Mouse (Mus musculus) kidney, postnatal 0 days (tissue): ENCODE measurements around the gene Plod1. TPM values are rescaled to one million over a fixed set of nuclear protein-coding genes. Genes with fewer than 3 reads are reported as not detected.

Experiments used
- ATAC-seq: fragments of 200-750 bp; cut with Nextera tagmentation; replicated peaks from 2 replicates; pipeline ENCODE4 v1.8.0; 2017; ENCODE audit warnings: low read depth, moderate number of reproducible peaks, moderate TSS enrichment, moderate library complexity; ENCODE audit not compliant: low FRiP score
- DNase-seq: peaks from one replicate; pipeline ENCODE4 v3.0.0-alpha.2; 2016; ENCODE audit warnings: low spot score
- H3K27ac ChIP-seq: fragments of 300-500 bp; sonication (generic); 2 replicates; pipeline ENCODE4 v1.5.1; 2014; ENCODE audit warnings: mild to moderate bottlenecking
- H3K27me3 ChIP-seq: fragments of 300-500 bp; sonication (generic); 2 replicates; pipeline ENCODE4 v1.6.1; 2014; ENCODE audit warnings: low read length, mixed read lengths; ENCODE audit not compliant: insufficient read depth
- H3K36me3 ChIP-seq: fragments of 300-500 bp; sonication (generic); 2 replicates; pipeline ENCODE4 v1.6.1; 2014; ENCODE audit warnings: low read length, mixed read lengths; ENCODE audit not compliant: insufficient read depth
- H3K4me1 ChIP-seq: fragments of 300-500 bp; sonication (generic); replicated peaks from 2 replicates; pipeline ENCODE4 v1.6.1; 2014; ENCODE audit warnings: antibody characterized with exemption, low read length, mixed read lengths; ENCODE audit not compliant: insufficient read depth
- H3K4me2 ChIP-seq: fragments of 300-500 bp; sonication (generic); 2 replicates; pipeline ENCODE4 v1.6.1; 2014; ENCODE audit warnings: mild to moderate bottlenecking, low read length, moderate library complexity, mixed read lengths
- H3K4me3 ChIP-seq: fragments of 300-500 bp; sonication (generic); replicated peaks from 2 replicates; pipeline ENCODE4 v1.5.1; 2014; ENCODE audit warnings: low read depth, low read length
- H3K9ac ChIP-seq: fragments of 300-500 bp; sonication (generic); 2 replicates; pipeline ENCODE4 v1.6.1; 2014; ENCODE audit warnings: low read depth, low read length
- H3K9me3 ChIP-seq: fragments of 300-500 bp; sonication (generic); replicated peaks from 2 replicates; pipeline ENCODE4 v1.6.1; 2016; ENCODE audit warnings: low read length, inconsistent platforms, mixed read lengths
- CTCF ChIP-seq: IDR thresholded peaks from 2 replicates; pipeline ENCODE4 v1.5.1; 2016; ENCODE audit warnings: antibody characterized with exemption, low read depth, mild to moderate bottlenecking, moderate library complexity
- WGBS: fragments of 180-500 bp; shearing (Covaris S2); extraction: QIAGEN DNeasy Blood & Tissue Kit; methylation state at CpG from one replicate; pipeline ENCODE4 v1.1.7; 2014; 5-methylcytosine and 5-hydroxymethylcytosine counted together
- polyA plus RNA-seq: library from polyadenylated mRNA; unstranded; fragments of >200 nt; fragmentation: Nextera tagmentation; extraction: Ambion mirVana; gene quantifications from 2 replicates; pipeline ENCODE4 v1.2.1, GENCODE M21; 2015

The Plod1 gene
- polyA plus RNA-seq, 1 experiment from 2014 or later = 38.1 TPM

- ATAC-seq (0 out of 2 replicates have a peak, but pooled peaks have one; percentile 27), DNase-seq (no peak)
- Histone ChIP-seq H3K27ac (no peak overlapping the region), H3K4me3 (no peak overlapping the region), H3K36me3 (0 out of 2 replicates have a peak, but pooled peaks cover 7% of the 10 kb centered on the region), H3K4me1 (no peaks in the 10 kb centered on the region), H3K4me2 (no peak overlapping the region), H3K9ac (no peak overlapping the region), H3K9me3 (no peaks in the 10 kb centered on the region), H3K27me3 (no peaks in the 10 kb centered on the region)
- WGBS = 46% methylated on average over 10 of the region's 10 CpGs
- no peak for TF ChIP-seq CTCF
These were observed 15.6 kb downstream of the Plod1 start for GRCm38 (mm10) chr4:147920973-147921372.

GRCm38 (mm10) chr4:147918459-147919121 lies 18.0 kb downstream of the Plod1 start:
- peak; percentile 80 for TF ChIP-seq CTCF
- DNase-seq (peak; percentile 85), ATAC-seq (peak; percentile 56)
- Histone ChIP-seq H3K4me2 (no peak overlapping the region), H3K27me3 (no peaks in the 10 kb centered on the region), H3K4me1 (no peaks in the 10 kb centered on the region), H3K4me3 (no peak overlapping the region), H3K9ac (no peak overlapping the region), H3K9me3 (no peaks in the 10 kb centered on the region), H3K27ac (no peak overlapping the region), H3K36me3 (peaks cover 13% of the 10 kb centered on the region; the same call in 1 of the 2 replicates)
- 55% methylated on average over 7 of the region's 7 CpGs for WGBS

GRCm38 (mm10) chr4:147909486-147909885 lies 27.1 kb downstream of the Plod1 start:
- WGBS = 97% methylated on average over 5 of the region's 5 CpGs
- Histone ChIP-seq H3K4me1 (no peaks in the 10 kb centered on the region), H3K27ac (no peak overlapping the region), H3K4me2 (no peak overlapping the region), H3K27me3 (no peaks in the 10 kb centered on the region), H3K9me3 (no peaks in the 10 kb centered on the region), H3K4me3 (no peak overlapping the region), H3K36me3 (peaks cover 10% of the 10 kb centered on the region; the same call in 1 of the 2 replicates), H3K9ac (no peak overlapping the region)
- DNase-seq (no peak), ATAC-seq (no peak)
- no peak for TF ChIP-seq CTCF

GRCm38 (mm10) chr4:147906230-147906629 lies 30.3 kb downstream of the Plod1 start:
- DNase-seq (no peak), ATAC-seq (no peak)
- H3K36me3 ChIP-seq = 0 out of 2 replicates have a peak, but pooled peaks cover 8% of the 10 kb centered on the region
- H3K4me2 ChIP-seq = no peak overlapping the region
- H3K9ac ChIP-seq = no peak overlapping the region
- no peak overlapping the region for H3K4me3 ChIP-seq
- H3K27ac ChIP-seq = no peak overlapping the region
- 71% methylated on average over 5 of the region's 5 CpGs for WGBS
- no peaks in the 10 kb centered on the region for H3K27me3 ChIP-seq
- no peak for TF ChIP-seq CTCF
- no peaks in the 10 kb centered on the region for H3K9me3 ChIP-seq
- no peaks in the 10 kb centered on the region for H3K4me1 ChIP-seq

DNA sequence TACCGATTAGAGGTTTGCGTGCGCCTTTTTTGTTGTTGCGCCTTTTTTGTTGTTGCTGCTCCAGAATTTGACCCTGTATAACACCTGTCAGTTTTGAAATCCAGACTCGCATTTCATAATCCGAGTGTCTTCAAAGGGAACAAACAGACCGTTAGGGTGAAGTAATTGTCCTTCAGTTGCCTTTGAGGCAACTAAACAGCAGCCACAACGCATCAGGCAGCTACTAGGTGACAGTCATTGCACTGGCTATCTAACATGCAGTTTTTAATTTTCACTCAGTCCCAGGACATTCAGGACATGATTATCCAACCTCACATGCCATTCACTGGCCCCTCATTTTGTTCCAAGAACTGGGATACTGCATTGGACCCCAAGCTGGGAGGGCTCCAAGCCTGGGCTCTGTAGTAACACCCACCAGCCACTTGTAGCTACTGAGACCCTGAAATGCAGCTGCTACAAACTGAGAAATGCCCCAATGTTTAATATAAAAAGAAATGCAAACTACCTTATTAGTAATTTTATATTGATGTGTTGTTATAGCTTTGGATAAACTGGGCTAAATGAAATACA lies 31.4 kb downstream of the Plod1 start:
- DNase-seq (peak; percentile 5), ATAC-seq (peak; percentile 27)
- Histone ChIP-seq H3K9ac (peak overlapping the region; percentile 77), H3K27ac (no peak overlapping the region), H3K4me1 (no peaks in the 10 kb centered on the region), H3K4me3 (peak overlapping the region; percentile 79), H3K36me3 (0 out of 2 replicates have a peak, but pooled peaks cover 3% of the 10 kb centered on the region), H3K4me2 (peak overlapping the region; percentile 65), H3K27me3 (no peaks in the 10 kb centered on the region), H3K9me3 (no peaks in the 10 kb centered on the region)
- TF ChIP-seq CTCF = no peak
- WGBS = 0% methylated on average over 8 of the region's 8 CpGs

DNA sequence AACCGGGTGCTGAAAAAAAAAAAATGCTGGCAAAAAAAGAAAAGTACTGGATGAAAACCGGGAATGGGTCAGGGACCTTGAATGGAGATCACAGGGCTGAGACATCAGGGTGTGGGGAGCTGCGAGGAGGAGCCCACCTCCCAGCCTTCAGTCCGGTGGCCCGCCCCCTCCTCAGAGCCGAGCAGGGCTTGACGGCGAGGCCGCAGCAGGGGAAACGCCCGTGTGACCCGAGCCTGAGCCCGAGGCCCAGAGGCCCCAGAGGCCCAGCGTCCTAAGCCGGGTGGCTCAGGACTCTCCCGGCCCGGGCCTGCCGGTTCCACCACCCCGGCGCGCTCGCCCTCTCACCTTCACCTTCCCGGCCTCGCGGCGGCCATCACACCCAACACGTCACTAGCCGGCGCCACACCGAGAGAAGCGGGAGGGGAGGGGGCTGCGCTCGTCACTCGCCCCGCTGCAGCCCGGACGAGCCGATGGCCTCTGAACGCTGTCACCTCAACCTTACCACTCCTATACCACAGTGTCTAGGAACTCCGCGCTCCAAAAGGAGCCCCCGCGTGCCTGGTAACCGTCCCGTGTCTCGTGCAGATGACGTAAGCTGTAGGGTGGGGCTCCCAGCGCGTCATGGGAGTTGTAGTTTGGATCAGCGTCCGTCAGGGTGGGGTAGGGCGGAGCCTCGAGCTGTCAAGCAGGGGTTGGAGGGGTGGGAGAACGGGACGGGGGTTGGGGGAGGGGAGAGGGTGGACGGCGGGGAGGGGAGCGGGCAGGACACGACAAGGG lies 32.1 kb downstream of the Plod1 start, which contains the start of gene Mfn2:
Gene Mfn2 (minus strand): TSS at position 392 of the 777 bp plus-strand sequence.
- WGBS = under 1% methylated on average over 49 of the region's 59 CpGs
- H3K27me3 ChIP-seq = no peaks in the 10 kb centered on the region
- TF ChIP-seq CTCF = no peak
- DNase-seq = peak; percentile 92
- no peaks in the 10 kb centered on the region for H3K4me1 ChIP-seq
- peak within 1 kb of the TSS; percentile 65 for H3K4me2 ChIP-seq
- H3K4me3 ChIP-seq = peak within 1 kb of the TSS; percentile 79
- H3K9me3 ChIP-seq = no peaks in the 10 kb centered on the region
- peak; percentile 94 for ATAC-seq
- 0 out of 2 replicates have a peak, but pooled peaks cover 7% of the 10 kb centered on the region for H3K36me3 ChIP-seq
- peak within 1 kb of the TSS; percentile 74 for H3K27ac ChIP-seq
- peak within 1 kb of the TSS; percentile 77 for H3K9ac ChIP-seq
